Mouse (Mus musculus): ENCODE measurements around the gene Atxn2. TPM values are rescaled to one million over a fixed set of nuclear protein-coding genes. Genes with fewer than 3 reads are reported as not detected.

Atxn2 gene
- polyA plus RNA-seq (2017; shearing (Covaris generic)): 15.3 TPM

DNA sequence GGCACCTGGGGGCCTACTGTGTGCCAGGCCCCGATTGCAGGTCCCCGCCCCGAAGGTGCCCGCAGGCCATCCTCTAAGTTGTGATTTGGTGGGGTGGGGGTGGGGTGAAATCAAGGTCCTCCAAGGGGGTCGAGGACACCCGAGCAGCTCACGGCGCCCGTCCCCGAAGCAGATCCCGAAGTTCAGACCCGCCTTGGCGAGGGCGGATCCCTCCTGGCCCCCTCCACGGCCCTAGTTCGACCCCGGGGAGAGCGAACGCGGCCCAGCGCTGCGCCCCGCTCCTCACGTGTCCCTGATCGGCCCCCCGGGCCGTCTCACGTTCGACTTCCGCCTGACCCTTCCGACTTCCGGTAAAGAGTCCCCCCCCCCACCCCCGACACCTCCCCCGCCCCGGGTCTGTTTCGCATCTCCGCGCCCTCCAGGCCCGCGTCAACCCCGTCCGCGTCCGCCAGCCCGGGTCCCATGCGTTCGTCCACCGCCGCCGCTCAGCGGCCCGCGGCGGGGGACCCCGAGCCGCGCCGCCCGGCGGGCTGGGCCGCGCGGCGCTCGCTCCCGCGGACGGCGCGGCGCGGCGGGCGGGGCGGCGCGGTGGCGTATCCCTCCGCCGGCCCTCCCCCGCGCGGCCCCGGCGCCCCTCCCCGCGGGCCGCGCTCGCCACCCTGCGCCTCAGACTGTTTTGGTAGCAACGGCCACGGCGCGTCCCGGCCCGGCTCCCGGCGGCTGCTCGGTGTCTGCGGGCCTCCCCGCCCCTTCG is at the start of gene Atxn2:
Gene Atxn2 (plus strand): TSS at position 164 of the 754 bp plus-strand sequence.

GRCm38 (mm10) chr5:121837441-121838340 is 126.6 kb downstream of the Atxn2 start, which contains the start of gene Sh2b3:
Gene Sh2b3 (minus strand): TSS chr5:121837646.

DNA sequence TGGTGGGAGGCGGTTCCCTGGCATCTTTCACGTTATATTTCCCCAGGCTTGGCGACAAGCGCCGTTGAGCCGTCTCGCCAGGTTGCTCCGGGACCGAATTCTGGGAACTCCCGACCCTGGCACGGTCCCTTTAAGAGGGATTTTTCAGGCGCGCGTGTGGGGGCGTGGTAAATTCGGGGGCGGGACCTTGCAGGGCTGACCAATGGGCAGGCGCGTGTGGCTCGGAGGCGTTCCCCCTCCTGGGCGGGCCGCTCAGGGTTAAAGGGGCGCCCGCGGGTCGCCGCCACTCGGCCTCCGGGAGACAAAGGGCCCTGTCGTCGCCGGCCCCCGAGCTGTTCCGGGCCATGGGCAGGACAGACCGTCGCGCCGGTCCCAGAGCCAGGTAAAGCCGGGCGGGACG is 137.6 kb downstream of the Atxn2 start, which contains the start of gene Pheta1:
Gene Pheta1 (plus strand): TSS at position 242 of the 400 bp plus-strand sequence.

Other genes starting within 250 kb of the Atxn2 start
- 0.11 TPM for gene Adam1b, start 207.9 kb upstream of the Atxn2 start, polyA plus RNA-seq (2017; shearing (Covaris generic))
- 2.1 TPM for gene Adam1a, start 165.9 kb upstream of the Atxn2 start, polyA plus RNA-seq (2017; shearing (Covaris generic))
- gene Gm42878, start 165.9 kb upstream of the Atxn2 start, polyA plus RNA-seq (2017; shearing (Covaris generic)): not detected
- 32.9 TPM for gene Mapkapk5, start 165.4 kb upstream of the Atxn2 start, polyA plus RNA-seq (2017; shearing (Covaris generic))
- 24.9 TPM for gene Aldh2, start 117.5 kb upstream of the Atxn2 start, polyA plus RNA-seq (2017; shearing (Covaris generic))
- 2.3 TPM for gene Acad12, start 92.4 kb upstream of the Atxn2 start, polyA plus RNA-seq (2017; shearing (Covaris generic))
- gene Acad10, start 50.8 kb upstream of the Atxn2 start, polyA plus RNA-seq (2017; shearing (Covaris generic)): 12.5 TPM
- gene Brap, start 50.8 kb upstream of the Atxn2 start, polyA plus RNA-seq (2017; shearing (Covaris generic)): 8.9 TPM
- 7.5 TPM for gene Sh2b3, start 126.3 kb downstream of the Atxn2 start, polyA plus RNA-seq (2017; shearing (Covaris generic))
- 4.7 TPM for gene Pheta1, start 137.6 kb downstream of the Atxn2 start, polyA plus RNA-seq (2017; shearing (Covaris generic))